Mouse (Mus musculus): ENCODE data around the gene Ankrd37. TPM values are rescaled to one million over a fixed set of nuclear protein-coding genes. Genes with fewer than 3 reads are reported as not detected.

Gene Ankrd37
- polyA plus RNA-seq, 1 experiment from 2014 or later = 9.8 TPM

GRCm38 (mm10) chr8:45999784-46000705, 5.5 kb downstream of the Ankrd37 start:
- Histone ChIP-seq H3K36me3 (peaks cover 26% of the 10 kb centered on the region), H3K4me1 (peaks cover 19% of the 10 kb centered on the region), H3K9me3 (no peaks in the 10 kb centered on the region), H3K4me3 (peak overlapping the region; percentile 66), H3K27me3 (replicated peaks) (no peaks in the 10 kb centered on the region), H3K4me2 (peak overlapping the region; percentile 93), H3K27ac (replicated peaks) (peak overlapping the region; percentile 97), H3K9ac (peak overlapping the region; percentile 85)
- ATAC-seq (ENCODE audit: extremely low read depth, insufficient number of reproducible peaks, low FRiP score, low TSS enrichment) = peak; percentile 99
- 6% methylated on average over 55 of the region's 55 CpGs for WGBS

DNA sequence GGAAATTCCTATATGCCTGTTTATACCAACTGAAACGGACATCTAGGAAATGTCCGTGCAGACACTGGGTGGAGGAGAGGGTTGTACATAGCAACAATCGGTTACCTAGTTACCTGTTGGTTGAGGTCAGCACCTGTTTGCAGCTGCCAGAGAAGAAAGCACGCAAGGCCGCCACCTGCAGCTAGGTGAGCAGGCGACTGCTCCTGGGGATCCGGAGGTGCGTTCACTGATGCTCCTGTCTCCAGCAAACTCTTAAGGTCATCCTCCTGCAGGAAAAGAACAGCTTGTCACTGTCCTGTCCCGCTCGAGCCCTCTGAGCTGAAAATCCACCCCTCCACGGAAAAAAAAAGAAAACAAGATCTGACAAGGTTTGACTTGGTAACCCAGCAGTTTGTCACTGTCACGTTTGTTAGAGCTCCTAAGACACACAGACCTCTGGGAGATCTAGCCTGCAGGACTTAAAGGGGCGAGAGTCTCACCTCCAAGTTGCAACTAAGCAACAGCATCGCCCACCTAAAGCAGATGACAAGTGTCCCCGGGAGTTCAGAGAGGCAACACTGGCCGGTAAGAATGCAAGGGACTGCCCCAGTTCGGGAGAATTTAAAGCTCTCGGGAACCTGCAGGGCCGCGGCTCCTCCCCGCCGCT, 6.2 kb downstream of the Ankrd37 start, which contains the start of gene Lrp2bp:
TSS of gene Lrp2bp (plus strand) at position 166 of the 646 bp plus-strand sequence.
- peak within 1 kb of the TSS; percentile 66 for H3K4me3 ChIP-seq
- 1% methylated on average over 22 of the region's 22 CpGs for WGBS
- peak within 1 kb of the TSS; percentile 85 for H3K9ac ChIP-seq
- no peaks in the 10 kb centered on the region for H3K27me3 ChIP-seq (replicated peaks)
- peaks cover 17% of the 10 kb centered on the region for H3K4me1 ChIP-seq
- H3K27ac ChIP-seq (replicated peaks) = peak within 1 kb of the TSS; percentile 97
- H3K4me2 ChIP-seq = peak within 1 kb of the TSS; percentile 93
- peaks cover 31% of the 10 kb centered on the region for H3K36me3 ChIP-seq
- no peaks in the 10 kb centered on the region for H3K9me3 ChIP-seq
- ATAC-seq (ENCODE audit: extremely low read depth, insufficient number of reproducible peaks, low FRiP score, low TSS enrichment) = no peak

- no peaks in the 10 kb centered on the region for H3K9me3 ChIP-seq
- no peak for ATAC-seq (ENCODE audit: extremely low read depth, insufficient number of reproducible peaks, low FRiP score, low TSS enrichment)
- no peaks in the 10 kb centered on the region for H3K27me3 ChIP-seq (replicated peaks)
- H3K27ac ChIP-seq (replicated peaks) = no peak overlapping the region
- H3K36me3 ChIP-seq = peaks cover 41% of the 10 kb centered on the region
- H3K4me2 ChIP-seq = peak overlapping the region; percentile 93
- WGBS = 66% methylated on average over 2 of the region's 2 CpGs
- H3K9ac ChIP-seq = no peak overlapping the region
- peaks cover 17% of the 10 kb centered on the region for H3K4me1 ChIP-seq
- H3K4me3 ChIP-seq = peak overlapping the region; percentile 66; the same call in 1 of the 2 replicates
Measured at GRCm38 (mm10) chr8:45998228-45998627, 7.3 kb downstream of the Ankrd37 start.

DNA sequence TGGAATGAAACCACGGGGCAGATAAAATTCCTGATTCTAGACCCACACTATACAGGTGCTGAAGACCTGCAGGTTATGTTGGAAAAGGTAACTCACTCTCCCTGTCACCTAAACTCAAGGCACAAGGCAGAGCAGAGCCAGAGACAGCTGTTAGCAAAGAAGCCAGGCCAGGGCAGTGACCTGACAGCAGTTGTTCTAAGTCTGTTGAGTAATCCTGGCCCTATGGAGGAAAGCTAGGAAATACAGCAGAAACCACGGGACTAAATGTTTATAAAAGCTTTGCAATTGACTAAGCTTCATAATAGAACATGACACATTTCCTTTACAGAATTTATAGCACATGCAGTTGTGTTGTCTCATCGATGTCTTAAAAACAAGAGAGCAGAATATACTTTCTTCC, 9.9 kb downstream of the Ankrd37 start:
- no peaks in the 10 kb centered on the region for H3K27me3 ChIP-seq (replicated peaks)
- no peak overlapping the region for H3K9ac ChIP-seq
- no peak overlapping the region for H3K27ac ChIP-seq (replicated peaks)
- no peak overlapping the region for H3K4me3 ChIP-seq
- H3K4me1 ChIP-seq = peaks cover 16% of the 10 kb centered on the region
- H3K9me3 ChIP-seq = no peaks in the 10 kb centered on the region
- 81% methylated on average over 3 of the region's 3 CpGs for WGBS
- no peak for ATAC-seq (ENCODE audit: extremely low read depth, insufficient number of reproducible peaks, low FRiP score, low TSS enrichment)
- peaks cover 59% of the 10 kb centered on the region for H3K36me3 ChIP-seq
- H3K4me2 ChIP-seq = no peak overlapping the region

- 91% methylated on average over 2 of the region's 2 CpGs for WGBS
- Histone ChIP-seq H3K4me2 (no peak overlapping the region), H3K4me1 (peaks cover 10% of the 10 kb centered on the region), H3K4me3 (no peak overlapping the region), H3K27me3 (replicated peaks) (no peaks in the 10 kb centered on the region), H3K9me3 (no peaks in the 10 kb centered on the region), H3K27ac (replicated peaks) (no peak overlapping the region), H3K36me3 (peaks cover 67% of the 10 kb centered on the region), H3K9ac (no peak overlapping the region)
- no peak for ATAC-seq (ENCODE audit: extremely low read depth, insufficient number of reproducible peaks, low FRiP score, low TSS enrichment)
Measured at GRCm38 (mm10) chr8:45994111-45994510, 11.4 kb downstream of the Ankrd37 start.

DNA sequence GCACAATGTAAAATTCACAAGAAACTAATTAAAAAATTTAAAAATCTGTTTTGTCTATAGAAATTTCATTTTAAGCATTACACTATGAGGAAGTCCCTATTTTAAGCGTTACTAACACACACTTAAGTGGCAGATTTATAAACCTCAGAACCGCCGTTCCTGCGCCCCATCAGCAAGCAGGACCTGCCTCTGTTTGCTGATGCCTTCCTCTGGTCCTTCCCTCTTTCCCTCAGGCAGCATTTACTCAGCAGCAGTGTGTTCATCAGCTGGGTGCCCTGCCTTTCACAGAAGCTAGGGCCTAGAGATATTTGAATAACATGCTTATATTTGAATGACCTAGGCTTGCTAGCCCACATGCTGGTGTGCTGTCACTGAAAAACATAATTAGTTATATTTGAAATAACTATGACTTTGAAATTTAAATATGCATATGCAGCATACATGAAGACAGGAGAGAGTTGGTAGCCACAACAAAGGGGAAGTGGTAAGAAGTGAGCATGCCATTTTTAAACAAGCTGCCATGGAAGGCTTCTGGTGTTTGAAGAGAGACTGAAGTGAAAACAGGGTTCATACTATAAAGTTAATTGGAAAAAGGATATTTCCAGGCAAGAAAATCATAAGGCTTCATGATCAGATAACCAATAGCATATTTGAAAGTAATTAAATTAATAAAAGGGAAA, 14.7 kb downstream of the Ankrd37 start:
- Histone ChIP-seq H3K4me3 (no peak overlapping the region), H3K36me3 (peaks cover 68% of the 10 kb centered on the region), H3K27me3 (replicated peaks) (no peaks in the 10 kb centered on the region), H3K9me3 (no peaks in the 10 kb centered on the region), H3K27ac (replicated peaks) (no peak overlapping the region), H3K9ac (no peak overlapping the region), H3K4me2 (no peak overlapping the region), H3K4me1 (no peaks in the 10 kb centered on the region)
- ATAC-seq (ENCODE audit: extremely low read depth, insufficient number of reproducible peaks, low FRiP score, low TSS enrichment) = no peak
- WGBS = 92% methylated on average over 4 of the region's 4 CpGs

DNA sequence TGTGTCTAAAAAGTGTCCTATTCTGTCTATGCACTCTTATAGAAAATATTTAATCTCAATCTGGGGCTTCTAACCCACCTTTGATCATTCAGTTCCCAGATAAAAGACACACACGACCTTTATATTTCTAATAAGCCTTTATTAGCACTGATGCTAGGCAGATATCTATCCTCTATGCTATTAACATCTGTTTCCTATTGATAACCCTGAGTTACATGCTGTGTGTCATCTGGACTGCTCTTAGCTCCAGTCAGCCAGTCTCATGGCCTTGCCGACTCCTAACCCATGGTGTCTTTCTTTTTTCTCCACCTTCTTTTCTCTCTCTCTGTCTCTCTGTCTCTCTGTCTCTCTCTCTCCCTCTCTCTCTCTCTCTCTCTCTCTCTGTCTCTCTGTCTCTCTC, 17.3 kb downstream of the Ankrd37 start:
- Histone ChIP-seq H3K4me1 (no peaks in the 10 kb centered on the region), H3K36me3 (peaks cover 67% of the 10 kb centered on the region), H3K4me2 (no peak overlapping the region), H3K27ac (replicated peaks) (no peak overlapping the region), H3K9ac (no peak overlapping the region), H3K9me3 (no peaks in the 10 kb centered on the region), H3K27me3 (replicated peaks) (no peaks in the 10 kb centered on the region), H3K4me3 (no peak overlapping the region)
- 36% methylated on average over 2 of the region's 2 CpGs for WGBS
- no peak for ATAC-seq (ENCODE audit: extremely low read depth, insufficient number of reproducible peaks, low FRiP score, low TSS enrichment)

GRCm38 (mm10) chr8:45986665-45987064, 18.8 kb downstream of the Ankrd37 start:
- Histone ChIP-seq H3K9me3 (no peaks in the 10 kb centered on the region), H3K36me3 (peaks cover 75% of the 10 kb centered on the region), H3K27me3 (replicated peaks) (no peaks in the 10 kb centered on the region), H3K9ac (no peak overlapping the region), H3K4me2 (no peak overlapping the region), H3K4me3 (no peak overlapping the region), H3K4me1 (no peaks in the 10 kb centered on the region), H3K27ac (replicated peaks) (no peak overlapping the region)
- no peak for ATAC-seq (ENCODE audit: extremely low read depth, insufficient number of reproducible peaks, low FRiP score, low TSS enrichment)
- WGBS = 66% methylated on average over 3 of the region's 3 CpGs

DNA sequence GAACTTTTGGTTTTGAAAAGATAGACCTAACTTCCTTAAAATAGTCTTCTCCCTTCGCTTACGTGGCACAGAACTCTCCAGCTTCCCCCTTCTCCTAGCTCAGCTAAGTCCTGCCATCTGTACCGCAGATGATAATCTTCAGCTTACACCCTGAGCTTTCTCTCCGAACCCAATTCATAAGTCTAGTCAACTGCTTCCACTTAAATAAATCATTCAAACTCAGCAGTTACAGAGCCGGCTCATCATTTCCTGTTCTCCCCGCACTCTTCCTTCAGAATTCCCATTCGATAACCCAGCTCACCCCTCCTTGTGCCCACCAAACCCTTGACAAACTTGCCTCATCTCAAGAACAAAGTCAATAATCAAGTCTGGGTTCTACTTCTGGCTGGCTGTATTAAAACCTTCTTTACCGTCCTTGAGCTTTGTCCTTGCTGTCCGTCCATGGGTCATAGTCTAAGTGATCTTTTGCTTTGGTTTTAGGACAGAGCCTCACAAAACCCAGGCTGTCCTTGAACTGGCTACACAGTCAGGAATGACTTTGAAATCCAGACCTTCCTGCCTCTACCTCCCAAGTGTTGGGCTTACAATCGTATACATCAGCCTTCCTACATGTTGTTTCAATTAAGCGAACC, 29.6 kb downstream of the Ankrd37 start:
- 58% methylated on average over 11 of the region's 11 CpGs for WGBS
- H3K27ac ChIP-seq (replicated peaks) = 0 out of 2 replicates have a peak overlapping the region, but pooled peaks have one; percentile 49
- peaks cover 32% of the 10 kb centered on the region for H3K36me3 ChIP-seq
- peaks cover 15% of the 10 kb centered on the region for H3K4me1 ChIP-seq
- peaks cover 6% of the 10 kb centered on the region; the same call in 1 of the 2 replicates for H3K9me3 ChIP-seq
- H3K4me2 ChIP-seq = peak overlapping the region; percentile 83
- no peak for ATAC-seq (ENCODE audit: extremely low read depth, insufficient number of reproducible peaks, low FRiP score, low TSS enrichment)
- peak overlapping the region; percentile 77 for H3K4me3 ChIP-seq
- H3K27me3 ChIP-seq (replicated peaks) = no peaks in the 10 kb centered on the region
- peak overlapping the region; percentile 85 for H3K9ac ChIP-seq

- peak within 1 kb of the TSS; percentile 79 for H3K27ac ChIP-seq (replicated peaks)
- peaks cover 8% of the 10 kb centered on the region; the same call in 1 of the 2 replicates for H3K9me3 ChIP-seq
- no peaks in the 10 kb centered on the region for H3K27me3 ChIP-seq (replicated peaks)
- H3K4me3 ChIP-seq = peak within 1 kb of the TSS; percentile 77
- H3K9ac ChIP-seq = peak within 1 kb of the TSS; percentile 85
- peak within 1 kb of the TSS; percentile 83 for H3K4me2 ChIP-seq
- ATAC-seq (ENCODE audit: extremely low read depth, insufficient number of reproducible peaks, low FRiP score, low TSS enrichment) = peak; percentile 87
- peaks cover 31% of the 10 kb centered on the region for H3K36me3 ChIP-seq
- peaks cover 15% of the 10 kb centered on the region for H3K4me1 ChIP-seq
- under 1% methylated on average over 57 of the region's 57 CpGs for whole genome bisulfite sequencing
Measured at GRCm38 (mm10) chr8:45975126-45975836, 30.2 kb downstream of the Ankrd37 start, which contains the start of the genes 1700029J07Rik and Ufsp2. 1700029J07Rik (minus strand) TSS chr8:45975252. Ufsp2 (plus strand) TSS chr8:45975528.

All from heart, embryonic 13.5 days (tissue).